Mouse (Mus musculus): ENCODE data around the gene Agr3.

GRCm38 (mm10) chr12:35981732-35982360 lies 56.4 kb downstream of the Agr3 start:
- no peak for TF ChIP-seq TAL1 (IDR thresholded peaks at IDR 0.05; ENCODE audit: low read length)
- TF ChIP-seq GATA1 (IDR thresholded peaks at IDR 0.05; ENCODE audit: low read length) = no peak

Data from erythroblast, embryonic 14.5 days (primary cell).